Mouse (Mus musculus): ENCODE results near the gene Adamts20.
A peak's percentile ranks its signal among the peaks of the same experiment; 100 is the strongest.

Gene Adamts20

GRCm38 (mm10) chr15:94344317-94344716 is 120.9 kb downstream of the Adamts20 start:
- no peak for DNase-seq (ENCODE audit: low spot score)

DNA sequence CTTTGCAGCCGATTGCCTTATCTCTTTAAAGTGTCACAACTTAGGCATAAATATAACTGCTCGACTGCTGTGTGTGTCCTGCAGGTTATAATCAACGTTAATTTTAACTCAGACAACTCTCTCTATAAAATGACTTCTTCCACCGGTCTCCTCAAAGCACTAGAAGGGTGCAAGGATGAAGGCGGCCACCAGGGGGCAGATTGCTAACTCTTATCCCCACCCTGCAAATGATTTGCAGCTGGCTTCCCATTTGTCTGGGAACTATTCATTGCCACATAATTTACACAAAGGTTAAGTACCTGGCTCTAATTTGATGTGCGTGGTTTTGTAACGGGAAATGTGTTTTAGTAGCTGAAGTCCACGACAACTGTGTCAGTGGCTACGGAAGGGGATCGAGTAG is 122.9 kb downstream of the Adamts20 start:
- peak; percentile 69 for DNase-seq (ENCODE audit: low spot score)

- DNase-seq (ENCODE audit: low spot score): no peak
Measured at GRCm38 (mm10) chr15:94339011-94339410, 126.2 kb downstream of the Adamts20 start.

- no peak for DNase-seq (ENCODE audit: low spot score)
Measured at GRCm38 (mm10) chr15:94334586-94334985, 130.6 kb downstream of the Adamts20 start.

DNA sequence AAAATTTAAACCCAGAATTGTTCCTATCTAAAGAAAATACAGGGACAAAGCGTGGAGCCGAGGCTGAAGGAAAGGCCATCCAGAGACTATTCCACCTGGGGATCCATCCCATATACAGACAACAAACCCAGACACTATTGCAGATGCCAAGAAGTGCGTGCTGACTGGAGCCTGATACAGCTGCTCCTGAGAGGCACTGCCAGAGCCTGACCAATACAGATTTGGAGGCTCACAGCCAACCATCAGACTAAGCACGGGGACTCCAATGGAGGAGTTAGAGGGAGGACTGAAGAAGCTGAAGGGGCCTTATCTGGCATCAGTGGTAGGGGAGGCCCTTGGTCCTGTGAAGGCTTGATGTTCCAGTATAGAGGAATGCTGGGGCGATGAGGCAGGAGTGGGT is 138.6 kb downstream of the Adamts20 start:
- DNase-seq (ENCODE audit: low spot score): no peak

- DNase-seq (ENCODE audit: low spot score): peak; percentile 10
Measured at GRCm38 (mm10) chr15:94325509-94326181, 139.6 kb downstream of the Adamts20 start.

DNA sequence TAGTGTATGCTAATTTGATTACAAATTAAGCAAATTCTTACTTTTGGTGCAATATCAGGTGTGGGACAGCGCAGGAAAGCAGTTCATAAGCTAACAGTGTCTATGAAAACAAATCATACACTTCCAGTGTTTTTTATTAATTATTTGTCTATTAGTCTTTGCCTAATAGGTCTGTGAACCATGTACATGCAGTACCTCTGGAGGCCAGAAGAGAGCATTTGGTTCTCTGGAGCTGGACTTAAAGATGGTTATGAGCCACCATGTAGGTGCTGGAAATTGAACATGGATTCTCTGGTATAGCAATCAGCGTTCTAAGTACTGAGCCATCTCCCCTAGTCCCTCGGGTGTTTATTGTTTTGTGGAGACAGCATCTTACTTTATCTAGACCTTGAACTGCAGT is 149.0 kb downstream of the Adamts20 start:
- no peak for DNase-seq (ENCODE audit: low spot score)

DNA sequence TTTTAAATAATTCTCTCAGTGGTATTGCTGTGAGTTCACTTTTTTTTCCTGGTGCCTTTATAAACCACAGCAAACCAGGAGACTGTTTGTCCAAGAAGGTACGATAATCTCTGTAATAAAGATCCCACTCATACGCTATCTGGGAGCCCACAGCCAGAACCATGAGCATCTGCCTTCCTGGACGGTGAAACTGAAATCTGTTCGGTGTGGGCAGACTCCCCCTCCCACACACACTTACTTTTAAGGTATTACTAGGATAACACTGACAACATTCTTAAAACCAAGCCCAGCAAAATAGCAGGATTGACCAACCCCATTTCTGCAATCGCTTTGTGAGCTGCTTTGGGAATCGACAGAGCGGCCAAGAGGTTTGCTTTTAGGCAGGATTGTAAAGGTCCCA is 155.5 kb downstream of the Adamts20 start:
- no peak for DNase-seq (ENCODE audit: low spot score)

- DNase-seq (ENCODE audit: low spot score): no peak
Measured at GRCm38 (mm10) chr15:94307888-94308287, 157.3 kb downstream of the Adamts20 start.

- no peak for DNase-seq (ENCODE audit: low spot score)
Measured at GRCm38 (mm10) chr15:94303151-94303550, 162.1 kb downstream of the Adamts20 start.

GRCm38 (mm10) chr15:94294084-94294483 is 171.1 kb downstream of the Adamts20 start:
- DNase-seq (ENCODE audit: low spot score): no peak

GRCm38 (mm10) chr15:94288015-94288414 is 177.2 kb downstream of the Adamts20 start:
- DNase-seq (ENCODE audit: low spot score): no peak

GRCm38 (mm10) chr15:94287495-94287894 is 177.7 kb downstream of the Adamts20 start:
- DNase-seq (ENCODE audit: low spot score): no peak

DNA sequence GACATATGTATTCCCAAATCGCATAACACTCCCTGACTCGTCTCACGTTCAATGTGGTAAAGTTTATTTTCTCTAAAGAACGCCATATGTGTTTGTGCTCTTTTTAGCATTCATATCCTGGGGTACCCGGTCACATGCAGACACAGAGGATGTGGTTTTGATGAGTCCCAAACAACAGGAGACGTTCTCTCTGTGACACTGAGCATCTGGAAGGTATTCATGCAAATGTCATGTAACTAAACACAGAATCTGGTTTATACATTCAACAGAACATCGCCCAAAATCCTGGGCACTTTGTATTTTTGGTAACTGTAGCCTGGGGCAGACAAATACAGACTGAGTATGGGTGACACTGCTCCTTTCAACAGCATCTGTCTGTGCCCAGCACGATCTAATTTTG is 188.8 kb downstream of the Adamts20 start:
- DNase-seq (ENCODE audit: low spot score): no peak

DNA sequence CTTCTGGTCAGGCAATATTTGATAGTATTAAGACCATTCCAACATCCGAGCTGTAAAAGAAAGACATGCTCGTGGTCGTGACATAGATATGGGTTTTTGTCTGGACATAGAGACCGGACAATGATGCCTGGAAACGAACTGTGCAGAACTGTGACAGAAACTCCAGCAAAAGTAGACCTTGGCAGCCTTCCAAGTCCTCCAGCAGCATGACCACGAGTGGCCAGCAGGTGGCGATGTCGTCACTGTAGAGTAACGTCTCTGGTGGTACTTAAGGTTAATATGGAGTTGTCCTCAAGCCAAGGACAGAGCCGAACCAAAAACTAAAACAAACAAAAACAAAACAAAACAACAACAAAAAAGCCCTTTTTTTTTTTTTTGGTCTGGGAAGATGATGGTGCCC is 199.6 kb downstream of the Adamts20 start:
- peak; percentile 90 for DNase-seq (ENCODE audit: low spot score)

GRCm38 (mm10) chr15:94264497-94264879 is 200.7 kb downstream of the Adamts20 start:
- no peak for DNase-seq (ENCODE audit: low spot score)

DNA sequence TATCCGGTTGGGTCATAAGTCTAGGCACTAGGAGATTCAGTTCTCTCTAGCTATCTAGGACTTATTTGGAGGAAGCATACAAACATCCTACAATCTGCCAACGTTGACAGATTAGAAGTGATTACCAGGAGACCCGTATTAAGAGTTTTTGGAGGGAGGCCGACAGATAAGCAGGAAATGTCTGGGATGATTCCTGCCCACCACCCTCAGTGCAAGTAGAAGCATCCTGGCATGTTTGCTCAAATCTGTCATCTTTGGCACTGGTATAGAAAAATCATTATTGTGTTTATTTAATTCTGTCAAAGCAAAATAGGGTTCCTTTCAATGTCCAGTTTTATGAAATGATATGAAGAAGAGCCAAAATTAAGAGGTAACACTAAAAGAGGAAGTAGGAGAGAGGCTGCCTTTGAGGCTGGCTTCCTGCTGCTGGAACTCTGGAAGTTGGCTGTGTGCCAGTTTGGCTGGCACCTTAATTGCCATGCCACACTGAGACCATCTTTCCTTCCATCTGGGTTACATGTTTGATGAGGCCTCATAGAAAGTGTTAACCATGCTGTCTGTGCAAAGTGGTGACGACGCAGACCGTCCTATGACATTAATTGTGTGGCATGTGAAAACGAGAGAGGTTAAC is 201.2 kb downstream of the Adamts20 start:
- DNase-seq (ENCODE audit: low spot score): no peak

DNA sequence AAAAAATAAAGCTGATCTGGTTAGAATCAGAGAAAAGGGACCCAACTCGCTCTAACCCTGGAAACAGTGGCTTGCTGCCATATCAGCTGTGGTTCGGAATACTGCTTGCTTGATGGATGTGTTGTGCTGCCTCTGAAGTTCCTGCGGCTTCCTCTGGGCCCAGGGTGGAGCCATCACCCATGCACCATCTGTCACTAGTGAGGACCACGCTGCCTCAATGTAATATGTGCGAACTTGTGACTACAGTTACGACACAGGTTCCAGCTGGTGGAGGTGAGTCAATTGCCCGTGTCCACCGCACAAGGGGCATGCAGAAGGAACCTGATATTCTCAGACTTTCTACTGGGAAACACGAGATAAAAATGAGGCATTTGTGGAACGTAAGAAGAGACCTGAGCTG is 202.0 kb downstream of the Adamts20 start:
- DNase-seq (ENCODE audit: low spot score): no peak

GRCm38 (mm10) chr15:94259497-94259896 is 205.7 kb downstream of the Adamts20 start:
- DNase-seq (ENCODE audit: low spot score): no peak

DNA sequence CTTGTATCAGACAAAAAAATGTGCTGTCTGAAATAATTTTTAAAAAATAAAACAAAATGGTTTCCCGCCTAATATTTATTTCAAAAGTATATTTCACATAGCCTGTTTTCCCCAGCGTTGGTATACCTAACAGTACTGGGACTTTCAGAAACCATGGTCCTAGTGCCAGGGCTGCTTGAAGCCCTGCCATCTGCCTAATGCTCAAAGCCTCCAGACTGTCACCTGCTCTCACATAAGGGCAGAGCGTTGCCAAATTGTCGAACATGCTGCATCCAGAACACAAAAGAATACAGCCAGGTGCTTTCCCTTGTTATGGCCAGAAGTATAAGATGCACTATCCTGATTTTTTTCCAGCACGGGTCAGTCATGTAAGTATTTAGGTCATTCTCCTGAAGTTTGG is 209.7 kb downstream of the Adamts20 start:
- DNase-seq (ENCODE audit: low spot score): no peak

DNA sequence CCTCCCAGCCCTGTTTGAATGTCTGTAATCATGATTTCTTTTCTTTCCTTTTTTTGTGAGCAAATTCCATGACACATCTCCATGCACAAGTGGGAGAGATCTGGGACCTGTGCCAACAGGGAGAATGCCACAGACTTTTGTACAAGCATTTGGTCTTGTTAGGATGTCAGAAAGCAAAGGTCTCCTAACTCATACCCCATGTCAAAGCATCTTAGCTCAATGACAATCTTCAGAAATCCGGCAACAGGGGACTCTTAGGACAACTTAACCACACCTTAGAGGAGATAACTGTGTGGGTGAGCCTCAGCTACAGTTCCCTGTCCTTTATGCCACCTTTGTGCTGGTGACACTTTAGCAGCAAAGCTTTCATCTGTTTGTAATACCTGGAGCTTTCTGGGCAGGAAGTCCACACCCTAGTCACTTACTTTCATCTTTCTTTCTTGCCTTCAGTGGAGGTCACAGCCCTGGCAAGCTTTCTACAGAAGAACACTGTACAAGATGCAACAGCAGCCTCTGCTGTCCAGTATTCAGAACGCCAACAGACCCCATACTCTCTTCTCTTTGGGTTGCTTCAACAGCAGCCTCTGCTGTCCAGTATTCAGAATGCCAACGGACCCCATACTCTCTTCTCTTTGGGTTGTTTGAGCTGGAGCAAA is 210.2 kb downstream of the Adamts20 start:
- no peak for DNase-seq (ENCODE audit: low spot score)

DNA sequence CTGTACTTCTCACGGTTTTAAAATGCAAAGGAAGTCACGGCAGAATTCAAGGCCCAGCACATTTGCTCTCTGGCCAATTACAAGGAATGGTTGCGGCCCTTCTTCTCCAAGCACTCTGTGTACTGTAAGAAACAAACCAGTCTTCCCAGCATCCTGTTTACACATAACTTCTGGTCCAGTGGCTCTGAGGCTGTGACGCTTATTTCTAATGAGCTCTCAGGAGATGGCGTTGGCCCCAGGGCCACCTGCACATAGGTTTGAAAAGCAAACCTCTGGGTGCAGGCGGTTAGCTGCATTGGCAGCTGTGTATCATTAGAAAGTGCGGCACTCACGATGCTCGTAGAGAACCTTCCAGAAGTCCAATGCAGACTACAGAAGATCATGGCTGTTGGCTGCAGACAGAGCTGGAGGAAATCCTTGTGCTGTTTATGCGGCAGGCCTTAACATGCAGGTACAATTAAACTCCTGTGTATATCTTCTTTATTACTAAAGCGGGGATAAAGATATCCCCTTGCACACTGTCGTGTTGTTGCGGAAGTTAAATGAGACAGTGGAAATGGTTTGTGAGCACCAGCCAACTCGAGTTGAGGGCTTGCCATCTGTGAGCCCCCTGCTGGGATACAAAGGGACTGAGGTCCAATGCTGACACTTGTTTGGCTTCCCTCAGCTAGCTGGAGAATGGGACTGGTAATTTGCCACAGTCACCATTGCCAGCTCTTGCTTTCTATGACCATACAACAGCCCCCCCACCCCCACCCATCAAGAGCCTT is 210.9 kb downstream of the Adamts20 start:
- no peak for DNase-seq (ENCODE audit: low spot score)
